Mouse (Mus musculus) stomach, postnatal 0 days (tissue): ENCODE data around the gene Rpl3l. TPM values are rescaled to one million over a fixed set of nuclear protein-coding genes. Genes with fewer than 3 reads are reported as not detected.

Source experiments
- ATAC-seq: fragments of 200-750 bp; cut with Nextera tagmentation; 2 replicates; pipeline ENCODE4 v1.8.0; 2017; ENCODE audit not compliant: low FRiP score, low TSS enrichment
- DNase-seq: peaks from one replicate; pipeline ENCODE4 v3.0.0-alpha.2; 2016; ENCODE audit warnings: low spot score
- H3K27ac ChIP-seq: fragments of 300-500 bp; sonication (generic); replicated peaks from 2 replicates; pipeline ENCODE4 v1.5.1; 2014; ENCODE audit warnings: mild to moderate bottlenecking, control low read depth
- H3K27me3 ChIP-seq: fragments of 300-500 bp; sonication (generic); 2 replicates; pipeline ENCODE4 v1.6.1; 2014; ENCODE audit warnings: low read length; ENCODE audit not compliant: control insufficient read depth, insufficient read depth
- H3K36me3 ChIP-seq: fragments of 300-500 bp; sonication (generic); 2 replicates; pipeline ENCODE4 v1.6.1; 2014; ENCODE audit warnings: low read length, mixed read lengths; ENCODE audit not compliant: control insufficient read depth, insufficient read depth
- H3K4me1 ChIP-seq: fragments of 300-500 bp; sonication (generic); replicated peaks from 2 replicates; pipeline ENCODE4 v1.6.1; 2014; ENCODE audit warnings: antibody characterized with exemption; ENCODE audit not compliant: control insufficient read depth, insufficient read depth
- H3K4me2 ChIP-seq: fragments of 300-500 bp; sonication (generic); replicated peaks from 2 replicates; pipeline ENCODE4 v1.6.1; 2014; ENCODE audit warnings: low read depth, mild to moderate bottlenecking, control low read depth, moderate library complexity
- H3K4me3 ChIP-seq: fragments of 300-500 bp; sonication (generic); 2 replicates; pipeline ENCODE4 v1.5.1; 2014; ENCODE audit warnings: low read depth, low read length, control low read depth
- H3K9ac ChIP-seq: fragments of 300-500 bp; sonication (generic); 2 replicates; pipeline ENCODE4 v1.6.1; 2014; ENCODE audit warnings: mild to moderate bottlenecking, low read length, control low read depth, mixed read lengths
- H3K9me3 ChIP-seq: fragments of 300-500 bp; sonication (generic); 2 replicates; pipeline ENCODE4 v1.6.1; 2016; ENCODE audit warnings: low read length; ENCODE audit not compliant: control insufficient read depth
- CTCF ChIP-seq: IDR thresholded peaks from 2 replicates; pipeline ENCODE4 v1.5.1; 2016; ENCODE audit warnings: antibody characterized with exemption, low read depth, mild to moderate bottlenecking, moderate library complexity
- EP300 ChIP-seq: optimal IDR thresholded peaks from 2 replicates; pipeline ENCODE3; 2016; ENCODE audit warnings: antibody characterized with exemption
- WGBS: fragments of 180-500 bp; shearing (Covaris S2); extraction: QIAGEN DNeasy Blood & Tissue Kit; methylation state at CpG from one replicate; pipeline ENCODE4 v1.1.7; 2014; 5-methylcytosine and 5-hydroxymethylcytosine counted together
- polyA plus RNA-seq: library from polyadenylated mRNA; unstranded; fragments of >200 nt; fragmentation: Nextera tagmentation; extraction: Ambion mirVana; gene quantifications from 2 replicates; pipeline ENCODE4 v1.2.1, GENCODE M21; 2015

Rpl3l gene
- polyA plus RNA-seq, 1 experiment from 2014 or later = 0.28 TPM

- H3K27ac ChIP-seq = no peak overlapping the region
- 88% methylated on average over 9 of the region's 9 CpGs for WGBS
- peaks cover 5% of the 10 kb centered on the region; the same call in 1 of the 2 replicates for H3K4me1 ChIP-seq
- ATAC-seq (no peak), DNase-seq (no peak)
- no peak for TF ChIP-seq CTCF
- TF ChIP-seq EP300 = no peak
- H3K9ac ChIP-seq = no peak overlapping the region
- H3K27me3 ChIP-seq = no peaks in the 10 kb centered on the region
- no peak overlapping the region for H3K4me2 ChIP-seq
- peaks cover 25% of the 10 kb centered on the region for H3K36me3 ChIP-seq
- no peaks in the 10 kb centered on the region for H3K9me3 ChIP-seq
- no peak overlapping the region for H3K4me3 ChIP-seq
These were observed 26.4 kb upstream of the Rpl3l start for GRCm38 (mm10) chr17:24701251-24701650.

GRCm38 (mm10) chr17:24705821-24706220 lies 21.8 kb upstream of the Rpl3l start:
- H3K36me3 ChIP-seq = peaks cover 23% of the 10 kb centered on the region
- H3K9ac ChIP-seq = no peak overlapping the region
- no peak for TF ChIP-seq EP300
- no peak for TF ChIP-seq CTCF
- H3K4me1 ChIP-seq = no peaks in the 10 kb centered on the region
- H3K27me3 ChIP-seq = no peaks in the 10 kb centered on the region
- H3K4me2 ChIP-seq = no peak overlapping the region
- H3K9me3 ChIP-seq = no peaks in the 10 kb centered on the region
- 96% methylated on average over 3 of the region's 3 CpGs for WGBS
- DNase-seq (no peak), ATAC-seq (no peak)
- H3K4me3 ChIP-seq = no peak overlapping the region
- no peak overlapping the region for H3K27ac ChIP-seq

GRCm38 (mm10) chr17:24706982-24707800 lies 20.4 kb upstream of the Rpl3l start, which contains the start of gene Tbl3:
Tbl3 (minus strand) TSS chr17:24707660.
- ATAC-seq = peak; percentile 85
- peaks cover 13% of the 10 kb centered on the region for H3K36me3 ChIP-seq
- no peaks in the 10 kb centered on the region for H3K9me3 ChIP-seq
- H3K4me3 ChIP-seq = peak within 1 kb of the TSS; percentile 66
- peak within 1 kb of the TSS; percentile 77 for H3K4me2 ChIP-seq
- peak within 1 kb of the TSS; percentile 72 for H3K9ac ChIP-seq
- H3K4me1 ChIP-seq = no peaks in the 10 kb centered on the region
- no peaks in the 10 kb centered on the region for H3K27me3 ChIP-seq
- no peak for TF ChIP-seq CTCF
- TF ChIP-seq EP300 = no peak
- peak; percentile 96 for DNase-seq
- WGBS = 2% methylated on average over 32 of the region's 32 CpGs
- H3K27ac ChIP-seq = peak within 1 kb of the TSS; percentile 86

GRCm38 (mm10) chr17:24707801-24708425 lies 19.7 kb upstream of the Rpl3l start:
- Histone ChIP-seq H3K27me3 (no peaks in the 10 kb centered on the region), H3K9ac (peak overlapping the region; percentile 72), H3K4me2 (peak overlapping the region; percentile 77), H3K4me1 (no peaks in the 10 kb centered on the region), H3K9me3 (no peaks in the 10 kb centered on the region), H3K36me3 (peaks cover 12% of the 10 kb centered on the region), H3K4me3 (peak overlapping the region; percentile 66), H3K27ac (peak overlapping the region; percentile 86)
- ATAC-seq (no peak), DNase-seq (no peak)
- no peak for TF ChIP-seq CTCF
- 4% methylated on average over 24 of the region's 24 CpGs for WGBS

- Histone ChIP-seq H3K36me3 (peaks cover 11% of the 10 kb centered on the region), H3K4me3 (no peak overlapping the region), H3K9ac (no peak overlapping the region), H3K9me3 (no peaks in the 10 kb centered on the region), H3K4me2 (no peak overlapping the region), H3K27me3 (no peaks in the 10 kb centered on the region), H3K4me1 (no peaks in the 10 kb centered on the region), H3K27ac (no peak overlapping the region)
- TF ChIP-seq CTCF = peak; percentile 66
- no peak for TF ChIP-seq EP300
- ATAC-seq = 0 out of 2 replicates have a peak, but pooled peaks have one; percentile 9
- no peak for DNase-seq
- 34% methylated on average over 2 of the region's 2 CpGs for WGBS
These were observed 19.0 kb upstream of the Rpl3l start for GRCm38 (mm10) chr17:24708646-24709045.

- 69% methylated on average over 6 of the region's 6 CpGs for WGBS
- no peak for DNase-seq
These were observed 12.1 kb upstream of the Rpl3l start for GRCm38 (mm10) chr17:24715556-24715955.

More at GRCm38 (mm10) chr17:24715556-24715955, 12.1 kb upstream of the Rpl3l start:
- H3K9me3 ChIP-seq = no peaks in the 10 kb centered on the region
- no peak for ATAC-seq
- no peaks in the 10 kb centered on the region for H3K27me3 ChIP-seq
- H3K4me3 ChIP-seq = no peak overlapping the region
- H3K27ac ChIP-seq = no peak overlapping the region
- no peaks in the 10 kb centered on the region for H3K36me3 ChIP-seq
- H3K9ac ChIP-seq = no peak overlapping the region
- H3K4me1 ChIP-seq = no peaks in the 10 kb centered on the region
- TF ChIP-seq CTCF (no peak), EP300 (no peak)
- H3K4me2 ChIP-seq = no peak overlapping the region
